Comparison of ENCODE assay signal across 1 mouse cellular context in the genomic region with DNA sequence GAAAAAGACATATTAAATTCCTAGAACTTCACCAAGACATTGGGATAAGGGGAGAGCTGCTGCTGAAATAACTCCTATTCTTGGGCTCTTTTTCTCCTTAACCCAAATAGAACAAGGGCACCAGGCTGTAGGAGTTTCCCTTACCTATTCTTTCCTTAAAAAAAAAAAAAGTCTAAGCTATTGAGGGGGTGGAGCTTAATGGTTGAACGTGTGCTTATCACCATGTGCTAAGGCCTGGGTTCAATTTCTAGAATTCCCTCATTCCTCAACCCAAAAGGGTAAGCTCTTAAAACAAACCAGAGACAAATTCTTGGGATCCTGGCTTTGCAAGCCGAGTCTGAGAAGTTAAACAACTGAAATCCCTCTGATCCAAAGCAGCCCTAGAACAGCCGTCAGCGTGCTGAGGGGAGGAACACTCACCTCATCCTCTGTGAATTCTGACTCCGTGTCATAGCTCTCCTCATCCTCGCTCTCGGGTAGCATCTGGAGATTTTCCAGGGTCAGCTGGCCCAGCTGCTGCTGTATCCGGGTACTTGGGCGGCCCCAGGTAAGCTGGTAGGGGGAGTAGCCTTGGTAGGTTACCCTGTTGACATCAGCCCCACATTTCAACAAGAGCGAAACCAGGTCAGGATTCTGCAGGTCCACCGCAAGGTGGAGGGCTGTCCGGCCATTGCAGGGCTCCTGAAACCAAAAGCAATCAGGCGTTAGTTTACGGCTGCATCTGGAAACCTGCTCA.
TF ChIP-seq lines count a peak whose summit lies in the region.

No protein-coding gene starts in this region.

TF ChIP-seq in CH12.LX, 34 proteins besides CTCF, POLR2A, EP300 and RAD21 (continued from another document):
- TF ChIP-seq CHD1 (IDR thresholded peaks at IDR 0.05; ENCODE audit: low read depth, low read length) = peak; percentile 79
- no peak for TF ChIP-seq E2F4 (IDR thresholded peaks at IDR 0.05; ENCODE audit: insufficient replicate concordance, low read depth, low read length)
- peak; percentile 92 for TF ChIP-seq ZNF384 (IDR thresholded peaks at IDR 0.05; ENCODE audit: low read depth, low read length)
- no peak for TF ChIP-seq JUND (conservative IDR thresholded peaks at IDR 0.05; ENCODE audit: low read depth, low read length)
- peak; percentile 19; the same call in 1 of the 2 replicates for TF ChIP-seq CHD2 (IDR thresholded peaks at IDR 0.05; ENCODE audit: low read length)
- TF ChIP-seq ETS1 (conservative IDR thresholded peaks at IDR 0.05; ENCODE audit: low read depth, low read length) = no peak
- TF ChIP-seq ZKSCAN1 (IDR thresholded peaks at IDR 0.05; ENCODE audit: borderline replicate concordance, low read depth, low read length) = no peak
